Mouse (Mus musculus) hindbrain, embryonic 13.5 days (tissue): ENCODE data around the gene Rit1. TPM values are rescaled to one million over a fixed set of nuclear protein-coding genes. Genes with fewer than 3 reads are reported as not detected.
"Not testable (repeated sequence)": the region's sequence is repeated elsewhere in the genome, so short reads cannot be mapped to it uniquely, and the experiment has no call there.

Source experiments
- ATAC-seq: fragments of 200-750 bp; cut with Nextera tagmentation; 2 replicates; pipeline ENCODE4 v1.8.0; 2017; ENCODE audit warnings: moderate TSS enrichment; ENCODE audit not compliant: low FRiP score
- H3K27ac ChIP-seq: fragments of 300-500 bp; sonication (generic); 2 replicates; pipeline ENCODE4 v1.5.1; 2015; ENCODE audit warnings: inconsistent platforms, mild to moderate bottlenecking, moderate library complexity
- H3K27me3 ChIP-seq: fragments of 300-500 bp; sonication (generic); 2 replicates; pipeline ENCODE4 v1.6.1; 2015; ENCODE audit warnings: mild to moderate bottlenecking, inconsistent platforms
- H3K36me3 ChIP-seq: fragments of 300-500 bp; sonication (generic); 2 replicates; pipeline ENCODE4 v1.6.1; 2015; ENCODE audit warnings: mild to moderate bottlenecking, inconsistent platforms
- H3K4me1 ChIP-seq: fragments of 300-500 bp; sonication (generic); replicated peaks from 2 replicates; pipeline ENCODE4 v1.6.1; 2015; ENCODE audit warnings: inconsistent platforms
- H3K4me2 ChIP-seq: fragments of 300-500 bp; sonication (generic); 2 replicates; pipeline ENCODE4 v1.6.1; 2015; ENCODE audit warnings: inconsistent platforms, mild to moderate bottlenecking, moderate library complexity
- H3K4me3 ChIP-seq: fragments of 300-500 bp; sonication (generic); 2 replicates; pipeline ENCODE4 v1.5.1; 2015; ENCODE audit warnings: mild to moderate bottlenecking, inconsistent platforms
- H3K9ac ChIP-seq: fragments of 300-500 bp; sonication (generic); 2 replicates; pipeline ENCODE4 v1.6.1; 2015; ENCODE audit warnings: mild to moderate bottlenecking, inconsistent platforms
- H3K9me3 ChIP-seq: fragments of 300-500 bp; sonication (generic); 2 replicates; pipeline ENCODE4 v1.6.1; 2016; ENCODE audit warnings: inconsistent platforms
- WGBS: fragments of 180-500 bp; shearing (Covaris S2); methylation state at CpG from one replicate; pipeline ENCODE4 v1.1.7; 2015; 5-methylcytosine and 5-hydroxymethylcytosine counted together
- polyA plus RNA-seq: library from polyadenylated mRNA; unstranded; fragments of >200 nt; fragmentation: Nextera tagmentation; extraction: Ambion mirVana; gene quantifications from 2 replicates; pipeline ENCODE4 v1.2.1, GENCODE M21; 2015

Rit1 gene
- polyA plus RNA-seq, 1 experiment from 2014 or later = 59.0 TPM

- Histone ChIP-seq H3K9ac (no peak overlapping the region), H3K9me3 (peaks cover 19% of the 10 kb centered on the region), H3K4me2 (no peak overlapping the region), H3K4me3 (no peak overlapping the region), H3K36me3 (peaks cover 88% of the 10 kb centered on the region), H3K27me3 (no peaks in the 10 kb centered on the region), H3K4me1 (0 out of 2 replicates have a peak, but pooled peaks cover 3% of the 10 kb centered on the region), H3K27ac (no peak overlapping the region)
- WGBS = 94% methylated on average over 14 of the region's 15 CpGs
- ATAC-seq = no peak
Measured at GRCm38 (mm10) chr3:88746139-88746870, 29.7 kb downstream of the Rit1 start.

- Histone ChIP-seq H3K4me1 (0 out of 2 replicates have a peak, but pooled peaks cover 3% of the 10 kb centered on the region), H3K9ac (no peak overlapping the region), H3K9me3 (peaks cover 19% of the 10 kb centered on the region), H3K4me2 (no peak overlapping the region), H3K27me3 (no peaks in the 10 kb centered on the region), H3K4me3 (no peak overlapping the region), H3K36me3 (peaks cover 88% of the 10 kb centered on the region), H3K27ac (no peak overlapping the region)
- 91% methylated on average over 4 of the region's 4 CpGs for WGBS
- ATAC-seq = no peak
Measured at GRCm38 (mm10) chr3:88746871-88747231, 30.2 kb downstream of the Rit1 start.

DNA sequence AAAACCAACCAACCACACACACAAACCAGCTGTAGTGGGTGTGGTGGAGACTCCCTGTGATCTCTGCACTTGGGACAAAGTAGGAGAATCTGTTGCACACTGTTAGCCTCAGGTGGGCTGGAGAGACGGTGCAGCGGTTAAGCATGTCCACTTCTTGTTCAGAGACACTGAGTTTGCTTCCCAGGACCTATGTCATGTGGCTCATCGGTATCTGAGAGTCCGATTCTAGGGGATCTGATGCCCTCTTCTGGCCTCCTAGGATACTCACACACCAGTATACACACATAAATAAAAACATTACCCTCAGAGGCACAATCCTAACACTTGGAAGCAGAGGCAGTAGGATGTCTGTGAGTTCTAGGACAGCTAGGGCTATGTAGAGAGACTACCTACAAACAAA, 37.6 kb downstream of the Rit1 start:
- Histone ChIP-seq H3K27ac (no peak overlapping the region), H3K4me3 (no peak overlapping the region), H3K4me2 (no peak overlapping the region), H3K9ac (no peak overlapping the region), H3K9me3 (no peaks in the 10 kb centered on the region), H3K36me3 (peaks cover 80% of the 10 kb centered on the region), H3K27me3 (no peaks in the 10 kb centered on the region), H3K4me1 (peaks cover 47% of the 10 kb centered on the region)
- 85% methylated on average over 4 of the region's 4 CpGs for WGBS
- no peak for ATAC-seq

DNA sequence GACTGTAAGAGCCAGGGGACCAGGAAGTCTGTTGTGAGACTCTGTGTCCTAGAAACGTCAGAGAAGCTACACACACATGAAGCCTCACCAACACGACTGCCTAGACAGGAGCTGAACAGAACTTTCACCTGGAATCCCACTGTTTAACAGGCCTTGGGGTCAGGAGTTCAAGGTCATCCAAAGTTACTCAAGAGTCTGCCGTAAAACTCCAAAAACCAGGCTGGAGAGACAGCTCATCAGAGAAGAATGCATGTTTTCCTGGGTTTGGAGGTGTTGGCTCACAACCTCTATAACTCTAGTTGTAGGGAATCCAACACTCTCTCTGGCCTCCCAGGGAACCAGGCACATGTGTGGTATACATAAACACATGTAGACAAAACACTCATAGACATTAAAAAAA, 38.9 kb downstream of the Rit1 start:
- no peak for ATAC-seq
- H3K4me3 ChIP-seq = no peak overlapping the region
- H3K9me3 ChIP-seq = no peaks in the 10 kb centered on the region
- no peak overlapping the region for H3K9ac ChIP-seq
- peak overlapping the region; percentile 25; the same call in 1 of the 2 replicates for H3K4me2 ChIP-seq
- H3K4me1 ChIP-seq = peaks cover 57% of the 10 kb centered on the region
- H3K27ac ChIP-seq = peak overlapping the region; percentile 52; the same call in 1 of the 2 replicates
- 75% methylated on average over 3 of the region's 3 CpGs for WGBS
- H3K36me3 ChIP-seq = peaks cover 81% of the 10 kb centered on the region
- no peaks in the 10 kb centered on the region for H3K27me3 ChIP-seq

GRCm38 (mm10) chr3:88756276-88756675, 39.6 kb downstream of the Rit1 start:
- Histone ChIP-seq H3K4me3 (no peak overlapping the region), H3K27me3 (no peaks in the 10 kb centered on the region), H3K27ac (peak overlapping the region; percentile 90), H3K36me3 (peaks cover 81% of the 10 kb centered on the region), H3K9me3 (no peaks in the 10 kb centered on the region), H3K4me1 (peaks cover 60% of the 10 kb centered on the region), H3K4me2 (peak overlapping the region; percentile 25), H3K9ac (peak overlapping the region; percentile 60)
- WGBS = 26% methylated on average over 4 of the region's 4 CpGs
- peak; percentile 31; the same call in 1 of the 2 replicates for ATAC-seq

GRCm38 (mm10) chr3:88758045-88758500, 41.4 kb downstream of the Rit1 start:
- Histone ChIP-seq H3K9me3 (no peaks in the 10 kb centered on the region), H3K36me3 (peaks cover 81% of the 10 kb centered on the region), H3K4me2 (peak overlapping the region; percentile 27), H3K4me3 (no peak overlapping the region), H3K4me1 (peaks cover 69% of the 10 kb centered on the region), H3K9ac (peak overlapping the region; percentile 53), H3K27me3 (no peaks in the 10 kb centered on the region), H3K27ac (peak overlapping the region; percentile 90)
- WGBS = 6% methylated on average over 5 of the region's 5 CpGs
- peak; percentile 86 for ATAC-seq

DNA sequence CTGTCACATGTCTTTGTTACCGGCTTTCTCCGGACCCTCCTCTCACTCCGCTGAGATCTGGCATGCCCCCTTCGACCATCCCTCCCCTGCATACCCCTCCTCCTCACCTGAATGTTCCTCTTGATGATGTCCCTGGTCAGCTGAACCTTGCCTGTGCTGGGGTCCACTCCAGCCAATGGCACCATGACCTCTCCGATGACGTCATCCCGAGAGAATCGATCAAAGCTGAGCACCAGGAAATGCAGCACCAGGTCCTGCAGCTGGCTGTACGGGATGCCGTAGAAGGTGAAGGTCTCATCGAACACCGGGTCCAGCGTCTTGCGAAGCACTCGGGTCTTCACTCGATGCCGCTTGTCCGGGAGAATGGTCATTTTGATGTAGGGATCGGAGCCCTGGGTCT, 45.0 kb downstream of the Rit1 start:
- H3K9me3 ChIP-seq = no peaks in the 10 kb centered on the region
- no peak overlapping the region for H3K4me3 ChIP-seq
- 94% methylated on average over 19 of the region's 19 CpGs for WGBS
- no peak overlapping the region for H3K9ac ChIP-seq
- peak overlapping the region; percentile 48 for H3K27ac ChIP-seq
- H3K27me3 ChIP-seq = no peaks in the 10 kb centered on the region
- no peak for ATAC-seq
- peaks cover 70% of the 10 kb centered on the region for H3K36me3 ChIP-seq
- H3K4me2 ChIP-seq = no peak overlapping the region
- H3K4me1 ChIP-seq = peaks cover 57% of the 10 kb centered on the region

DNA sequence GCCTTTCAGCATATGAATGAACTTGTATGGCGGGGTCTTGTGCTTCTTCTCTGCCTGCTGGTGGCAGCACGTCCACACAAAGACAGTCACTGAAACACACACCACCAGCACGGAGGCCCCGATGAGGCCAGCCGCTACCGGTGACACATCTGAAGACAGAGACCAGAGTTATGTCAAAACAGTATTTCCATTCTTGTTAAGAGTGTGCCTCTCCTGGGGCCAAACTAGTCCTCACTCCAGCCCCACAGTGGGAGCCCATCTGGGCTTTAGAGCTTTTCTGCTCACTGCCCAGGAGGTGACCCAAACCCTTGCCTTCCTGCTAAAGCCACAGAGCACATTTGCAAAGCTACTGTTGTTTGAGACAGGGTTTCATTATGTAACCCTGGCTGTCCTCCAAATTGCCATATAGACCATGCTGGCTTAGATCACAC, 45.8 kb downstream of the Rit1 start:
- no peak overlapping the region for H3K4me3 ChIP-seq
- WGBS = 41% methylated on average over 6 of the region's 6 CpGs
- peaks cover 64% of the 10 kb centered on the region for H3K36me3 ChIP-seq
- H3K4me2 ChIP-seq = no peak overlapping the region
- H3K9me3 ChIP-seq = no peaks in the 10 kb centered on the region
- no peak for ATAC-seq
- H3K27me3 ChIP-seq = no peaks in the 10 kb centered on the region
- peak overlapping the region; percentile 48 for H3K27ac ChIP-seq
- no peak overlapping the region for H3K9ac ChIP-seq
- H3K4me1 ChIP-seq = peaks cover 49% of the 10 kb centered on the region

- H3K9me3 ChIP-seq, H3K36me3 ChIP-seq, H3K27me3 ChIP-seq, H3K4me1 ChIP-seq: not testable (repeated sequence)
- Histone ChIP-seq H3K27ac (peak overlapping the region; percentile 94), H3K4me3 (peak overlapping the region; percentile 57), H3K4me2 (peak overlapping the region; percentile 51), H3K9ac (peak overlapping the region; percentile 81)
- peak; percentile 76 for ATAC-seq
- WGBS = under 1% methylated on average over 23 of the region's 28 CpGs
Measured at GRCm38 (mm10) chr3:88771189-88771940, 54.7 kb downstream of the Rit1 start.

DNA sequence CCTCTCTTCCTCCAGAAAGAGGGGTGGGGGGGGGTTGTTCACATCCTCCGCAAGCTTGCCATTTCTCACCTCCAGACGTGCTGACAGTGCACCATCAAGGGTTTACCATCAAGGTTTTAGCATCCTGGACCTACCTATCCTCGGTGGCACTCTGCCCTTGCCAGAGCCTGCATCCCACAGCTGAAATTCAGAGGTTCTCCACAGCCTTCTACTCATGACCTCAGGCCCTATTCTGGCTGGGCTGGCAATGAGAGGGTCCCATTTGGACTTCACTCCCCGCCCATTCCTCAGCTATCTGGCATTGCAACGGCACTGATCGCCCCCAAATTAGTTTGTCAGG, 55.3 kb downstream of the Rit1 start:
- H3K9ac ChIP-seq = peak overlapping the region; percentile 81
- 7% methylated on average over 3 of the region's 6 CpGs for WGBS
- peak overlapping the region; percentile 57 for H3K4me3 ChIP-seq
- H3K4me2 ChIP-seq = peak overlapping the region; percentile 51
- H3K9me3 ChIP-seq, H3K36me3 ChIP-seq, H3K27me3 ChIP-seq, ATAC-seq, H3K4me1 ChIP-seq: not testable (repeated sequence)
- peak overlapping the region; percentile 94 for H3K27ac ChIP-seq

- Histone ChIP-seq H3K27ac (peak overlapping the region; percentile 76; the same call in 1 of the 2 replicates), H3K4me3 (peak overlapping the region; percentile 57), H3K4me2 (peak overlapping the region; percentile 34)
- peak; percentile 85 for ATAC-seq
- H3K27me3 ChIP-seq, H3K4me1 ChIP-seq, H3K9me3 ChIP-seq, H3K9ac ChIP-seq, H3K36me3 ChIP-seq: not testable (repeated sequence)
- under 1% methylated on average over 19 of the region's 19 CpGs for WGBS
Measured at GRCm38 (mm10) chr3:88772399-88772798, 55.8 kb downstream of the Rit1 start.

- H3K27ac ChIP-seq, H3K9me3 ChIP-seq, H3K4me2 ChIP-seq, ATAC-seq, H3K4me3 ChIP-seq, H3K4me1 ChIP-seq, H3K9ac ChIP-seq, H3K27me3 ChIP-seq, H3K36me3 ChIP-seq: not testable (repeated sequence)
- WGBS = 95% methylated on average over 6 of the region's 6 CpGs
Measured at GRCm38 (mm10) chr3:88773163-88773562, 56.5 kb downstream of the Rit1 start.
